Mouse (Mus musculus) limb, embryonic 12.5 days (tissue): ENCODE data around the gene Dhdh. TPM values are rescaled to one million over a fixed set of nuclear protein-coding genes. Genes with fewer than 3 reads are reported as not detected.

Source experiments
- ATAC-seq: fragments of 200-750 bp; cut with Nextera tagmentation; 2 replicates; pipeline ENCODE4 v1.8.0; 2017; ENCODE audit warnings: low read depth, moderate TSS enrichment; ENCODE audit not compliant: insufficient number of reproducible peaks, insufficient read depth, low FRiP score, low TSS enrichment
- H3K27ac ChIP-seq: fragments of 300-500 bp; sonication (generic); 2 replicates; pipeline ENCODE4 v1.5.1; 2016; ENCODE audit warnings: mild to moderate bottlenecking, moderate library complexity
- H3K27me3 ChIP-seq: fragments of 300-500 bp; sonication (generic); 2 replicates; pipeline ENCODE4 v1.6.1; 2016; ENCODE audit warnings: mild to moderate bottlenecking, moderate library complexity
- H3K36me3 ChIP-seq: fragments of 300-500 bp; sonication (generic); 2 replicates; pipeline ENCODE4 v1.6.1; 2016; ENCODE audit warnings: mild to moderate bottlenecking, moderate library complexity
- H3K4me1 ChIP-seq: fragments of 300-500 bp; sonication (generic); replicated peaks from 2 replicates; pipeline ENCODE4 v1.6.1; 2016
- H3K4me2 ChIP-seq: fragments of 300-500 bp; sonication (generic); 2 replicates; pipeline ENCODE4 v1.6.1; 2016; ENCODE audit warnings: mild to moderate bottlenecking, moderate library complexity
- H3K4me3 ChIP-seq: fragments of 300-500 bp; sonication (generic); replicated peaks from 2 replicates; pipeline ENCODE4 v1.5.1; 2016; ENCODE audit warnings: mild to moderate bottlenecking
- H3K9ac ChIP-seq: fragments of 300-500 bp; sonication (generic); replicated peaks from 2 replicates; pipeline ENCODE4 v1.6.1; 2016; ENCODE audit warnings: mild to moderate bottlenecking, moderate library complexity
- H3K9me3 ChIP-seq: fragments of 300-500 bp; sonication (generic); 2 replicates; pipeline ENCODE4 v1.6.1; 2016; ENCODE audit warnings: mild to moderate bottlenecking, moderate library complexity
- WGBS: fragments of 180-500 bp; shearing (Covaris S2); methylation state at CpG from one replicate; pipeline ENCODE4 v1.1.7; 2016; 5-methylcytosine and 5-hydroxymethylcytosine counted together
- polyA plus RNA-seq: library from polyadenylated mRNA; unstranded; fragments of >200 nt; fragmentation: Nextera tagmentation; extraction: Ambion mirVana; gene quantifications from 2 replicates; pipeline ENCODE4 v1.2.1, GENCODE M21; 2016

Gene Dhdh
- polyA plus RNA-seq, 1 experiment from 2014 or later, result 3.2 TPM

DNA sequence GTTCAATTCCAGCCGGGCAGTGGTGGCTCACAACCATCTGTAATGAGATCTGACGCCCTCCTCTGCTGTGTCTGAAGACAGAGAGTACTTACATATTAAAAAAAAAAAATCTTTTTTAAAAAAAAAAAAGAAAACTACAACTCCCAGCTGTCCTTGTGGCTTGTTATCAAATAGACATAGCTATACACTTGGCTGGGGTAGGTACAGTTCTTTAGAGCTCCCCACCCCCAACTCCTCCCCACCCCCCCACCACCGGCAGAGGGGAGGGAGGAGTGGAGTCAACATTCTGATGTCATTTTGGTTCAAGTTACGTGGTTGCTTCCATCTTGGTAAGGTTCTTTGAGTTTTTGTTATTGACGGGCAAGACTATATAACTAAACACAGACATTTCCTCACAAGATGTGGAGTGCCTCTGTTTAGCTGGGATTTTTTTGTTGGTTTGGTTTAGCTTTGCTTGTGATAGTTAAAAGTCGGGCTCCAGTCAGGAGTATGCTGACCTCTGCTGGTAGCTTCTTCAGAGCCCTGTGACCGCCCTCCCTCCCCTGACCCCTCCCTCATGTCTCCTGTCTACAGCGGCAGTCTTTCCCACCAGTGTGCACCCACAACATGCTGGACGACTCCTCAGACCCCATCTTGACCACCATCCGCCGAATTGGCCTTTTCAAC, 41.1 kb downstream of the Dhdh start:
- Histone ChIP-seq H3K27me3 (no peaks in the 10 kb centered on the region), H3K27ac (no peak overlapping the region), H3K4me3 (no peak overlapping the region), H3K4me2 (no peak overlapping the region), H3K4me1 (no peaks in the 10 kb centered on the region; the same call in 1 of the 2 replicates), H3K9me3 (no peaks in the 10 kb centered on the region), H3K36me3 (peaks cover 72% of the 10 kb centered on the region), H3K9ac (no peak overlapping the region)
- ATAC-seq, result no peak
- 25% methylated on average over 11 of the region's 11 CpGs for WGBS

GRCm38 (mm10) chr7:45446589-45446988, 42.0 kb downstream of the Dhdh start:
- Histone ChIP-seq H3K4me3 (no peak overlapping the region), H3K27ac (no peak overlapping the region), H3K27me3 (no peaks in the 10 kb centered on the region), H3K36me3 (peaks cover 68% of the 10 kb centered on the region), H3K4me1 (no peaks in the 10 kb centered on the region; the same call in 1 of the 2 replicates), H3K9ac (no peak overlapping the region), H3K9me3 (no peaks in the 10 kb centered on the region), H3K4me2 (no peak overlapping the region)
- ATAC-seq, result no peak

DNA sequence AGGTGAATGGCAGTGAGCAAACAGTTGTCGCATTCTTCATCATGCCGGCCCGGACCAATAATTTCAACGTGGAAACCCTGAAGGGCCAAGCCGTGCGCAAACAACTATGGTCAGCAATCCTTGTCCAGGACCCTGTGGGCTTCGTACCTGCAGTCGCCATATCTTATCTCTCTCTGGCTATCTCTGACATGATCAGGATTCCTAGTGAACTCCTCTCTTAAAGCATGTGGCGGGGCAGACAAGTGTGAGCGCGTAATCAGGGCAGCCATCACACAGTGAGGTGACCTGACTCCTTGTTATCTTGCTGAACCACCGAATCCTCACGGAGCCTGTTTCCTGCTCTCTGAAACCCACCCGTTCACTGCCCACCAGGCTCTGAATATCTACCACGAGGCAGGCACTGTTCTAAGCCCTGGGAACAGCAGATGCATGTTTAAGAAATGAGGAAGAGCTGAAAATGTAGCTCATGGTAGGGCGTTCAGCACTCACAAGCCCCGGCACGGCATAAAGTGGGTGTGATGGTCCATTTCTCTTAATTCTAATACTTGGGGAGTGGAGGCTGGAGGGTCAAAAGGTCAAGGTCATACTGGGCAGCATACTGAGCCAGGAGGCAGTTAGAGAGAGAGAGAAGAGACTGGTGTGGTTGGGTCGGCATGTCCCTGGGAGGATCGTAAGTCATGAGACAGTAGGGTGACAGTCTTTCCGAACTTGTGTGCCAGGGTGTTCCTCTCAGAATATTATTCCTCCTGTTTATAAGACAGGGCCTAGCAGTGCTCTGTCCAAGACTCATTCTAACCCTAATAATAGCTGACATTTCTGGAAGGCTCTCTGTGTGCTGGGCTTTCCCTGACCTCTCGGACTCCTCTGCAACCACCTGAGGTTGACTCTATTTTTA, 44.8 kb downstream of the Dhdh start:
- 86% methylated on average over 22 of the region's 22 CpGs for WGBS
- no peak for ATAC-seq
- Histone ChIP-seq H3K36me3 (peaks cover 73% of the 10 kb centered on the region), H3K4me2 (no peak overlapping the region), H3K9me3 (no peaks in the 10 kb centered on the region), H3K9ac (no peak overlapping the region), H3K27ac (no peak overlapping the region), H3K27me3 (no peaks in the 10 kb centered on the region), H3K4me3 (no peak overlapping the region), H3K4me1 (no peaks in the 10 kb centered on the region; the same call in 1 of the 2 replicates)

GRCm38 (mm10) chr7:45437521-45438276, 50.9 kb downstream of the Dhdh start, which contains the start of gene Ruvbl2:
TSS of gene Ruvbl2 (minus strand) at chr7:45438096.
- H3K4me3 ChIP-seq, result peak within 1 kb of the TSS; percentile 8; the same call in 1 of the 2 replicates
- H3K9ac ChIP-seq, result peak within 1 kb of the TSS; percentile 13; the same call in 1 of the 2 replicates
- ATAC-seq, result no peak
- H3K4me2 ChIP-seq, result peak within 1 kb of the TSS; percentile 48
- H3K4me1 ChIP-seq, result peaks cover 41% of the 10 kb centered on the region
- 12% methylated on average over 19 of the region's 19 CpGs for WGBS
- H3K27ac ChIP-seq, result peak within 1 kb of the TSS; percentile 24; the same call in 1 of the 2 replicates
- no peaks in the 10 kb centered on the region for H3K27me3 ChIP-seq
- peaks cover 32% of the 10 kb centered on the region for H3K36me3 ChIP-seq
- no peaks in the 10 kb centered on the region for H3K9me3 ChIP-seq

DNA sequence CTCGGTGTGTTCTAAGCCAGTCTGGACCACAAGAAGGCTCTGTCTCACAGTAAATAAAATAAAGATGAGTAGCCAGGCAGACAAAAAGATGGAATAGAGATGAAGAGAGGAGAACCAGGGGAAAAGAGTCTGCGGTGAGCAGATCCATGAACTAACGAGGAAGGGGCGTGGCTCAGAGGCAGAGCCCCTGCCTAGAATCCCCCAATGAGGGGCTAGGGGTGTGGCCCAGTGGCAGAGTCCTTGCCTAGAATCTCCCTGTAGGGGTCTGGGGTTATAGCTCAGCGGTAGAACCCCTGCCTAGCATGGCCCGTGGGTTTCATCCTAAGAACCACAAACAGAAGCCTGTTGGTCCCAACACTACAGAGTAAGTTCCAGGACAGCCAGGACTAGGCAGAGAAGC, 51.6 kb downstream of the Dhdh start:
- WGBS, result 24% methylated on average over 6 of the region's 6 CpGs
- Histone ChIP-seq H3K27ac (peak overlapping the region; percentile 24; the same call in 1 of the 2 replicates), H3K4me2 (peak overlapping the region; percentile 48)

GRCm38 (mm10) chr7:45436444-45436843, 52.2 kb downstream of the Dhdh start:
- H3K4me3 ChIP-seq, result no peak overlapping the region
- 0 out of 2 replicates have a peak overlapping the region, but pooled peaks have one; percentile 1 for H3K9ac ChIP-seq
- ATAC-seq, result no peak
- peaks cover 31% of the 10 kb centered on the region for H3K36me3 ChIP-seq
- 86% methylated on average over 5 of the region's 5 CpGs for WGBS
- H3K4me1 ChIP-seq, result peaks cover 43% of the 10 kb centered on the region
- H3K9me3 ChIP-seq, result no peaks in the 10 kb centered on the region
- H3K27me3 ChIP-seq, result no peaks in the 10 kb centered on the region
- no peak overlapping the region for H3K27ac ChIP-seq
- peak overlapping the region; percentile 95 for H3K4me2 ChIP-seq

More for the DNA sequence above, 51.6 kb downstream of the Dhdh start:
- no peaks in the 10 kb centered on the region for H3K27me3 ChIP-seq
- H3K9me3 ChIP-seq, result no peaks in the 10 kb centered on the region
- H3K4me3 ChIP-seq, result peak overlapping the region; percentile 8; the same call in 1 of the 2 replicates
- no peak for ATAC-seq
- H3K9ac ChIP-seq, result no peak overlapping the region
- peaks cover 29% of the 10 kb centered on the region for H3K36me3 ChIP-seq
- H3K4me1 ChIP-seq, result peaks cover 43% of the 10 kb centered on the region

DNA sequence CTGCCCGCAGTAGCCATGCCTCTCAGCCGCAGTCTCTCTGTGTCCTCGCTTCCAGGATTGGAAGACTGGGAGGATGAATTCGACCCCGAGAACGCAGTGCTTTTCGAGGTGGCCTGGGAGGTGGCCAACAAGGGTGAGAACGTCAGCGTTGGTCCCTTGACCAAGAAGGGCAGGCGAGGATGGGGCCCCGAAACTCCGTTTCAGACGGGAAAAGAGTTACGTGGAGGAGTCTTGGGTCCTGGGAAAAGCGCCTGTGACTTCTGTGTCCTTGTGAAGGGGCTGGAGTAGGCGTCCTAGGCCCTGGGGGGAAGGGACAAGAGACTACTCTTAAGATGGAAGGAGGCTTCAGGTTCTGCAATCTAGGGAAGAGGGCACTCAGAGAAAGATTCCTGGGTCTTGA, 53.6 kb downstream of the Dhdh start:
- Histone ChIP-seq H3K4me1 (peaks cover 43% of the 10 kb centered on the region), H3K27ac (peak overlapping the region; percentile 46), H3K4me3 (peak overlapping the region; percentile 87), H3K4me2 (peak overlapping the region; percentile 95), H3K9me3 (no peaks in the 10 kb centered on the region), H3K27me3 (no peaks in the 10 kb centered on the region), H3K9ac (peak overlapping the region; percentile 76), H3K36me3 (peaks cover 31% of the 10 kb centered on the region)
- WGBS, result 3% methylated on average over 16 of the region's 16 CpGs
- ATAC-seq, result no peak; the same call in 1 of the 2 replicates

- Histone ChIP-seq H3K36me3 (peaks cover 31% of the 10 kb centered on the region), H3K9ac (peak within 1 kb of the TSS; percentile 84), H3K4me2 (peak within 1 kb of the TSS; percentile 95), H3K27me3 (no peaks in the 10 kb centered on the region), H3K9me3 (no peaks in the 10 kb centered on the region), H3K4me3 (peak within 1 kb of the TSS; percentile 87), H3K4me1 (peaks cover 43% of the 10 kb centered on the region), H3K27ac (peak within 1 kb of the TSS; percentile 90)
- peak; percentile 94 for ATAC-seq
- WGBS, result under 1% methylated on average over 45 of the region's 45 CpGs
Measured at GRCm38 (mm10) chr7:45434203-45435015, 54.2 kb downstream of the Dhdh start, which contains the start of gene Gys1. TSS of gene Gys1 (plus strand) at chr7:45434844.

DNA sequence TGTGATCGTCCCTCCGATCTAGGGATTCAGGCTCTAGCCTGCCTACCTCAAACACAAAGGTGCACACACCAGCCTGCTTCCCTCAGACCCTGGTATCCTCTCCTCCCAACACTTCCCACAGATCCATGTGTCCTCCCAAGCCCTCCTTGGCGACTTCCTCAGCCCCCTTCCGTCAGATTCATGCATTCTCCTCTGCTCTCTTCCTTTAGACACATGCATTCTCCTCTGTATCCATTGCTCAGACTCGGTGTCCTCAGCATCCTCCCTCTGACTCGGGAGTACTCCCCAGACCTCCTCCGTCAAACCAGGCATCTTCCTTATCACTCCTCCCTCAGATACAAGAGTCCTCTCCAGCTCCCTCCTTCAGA, 54.8 kb downstream of the Dhdh start:
- Histone ChIP-seq H3K9me3 (no peaks in the 10 kb centered on the region), H3K27ac (peak overlapping the region; percentile 90), H3K4me3 (peak overlapping the region; percentile 87), H3K36me3 (peaks cover 34% of the 10 kb centered on the region), H3K4me1 (peaks cover 43% of the 10 kb centered on the region), H3K4me2 (peak overlapping the region; percentile 95), H3K27me3 (no peaks in the 10 kb centered on the region), H3K9ac (peak overlapping the region; percentile 84)
- 3% methylated on average over 7 of the region's 7 CpGs for WGBS
- no peak for ATAC-seq

DNA sequence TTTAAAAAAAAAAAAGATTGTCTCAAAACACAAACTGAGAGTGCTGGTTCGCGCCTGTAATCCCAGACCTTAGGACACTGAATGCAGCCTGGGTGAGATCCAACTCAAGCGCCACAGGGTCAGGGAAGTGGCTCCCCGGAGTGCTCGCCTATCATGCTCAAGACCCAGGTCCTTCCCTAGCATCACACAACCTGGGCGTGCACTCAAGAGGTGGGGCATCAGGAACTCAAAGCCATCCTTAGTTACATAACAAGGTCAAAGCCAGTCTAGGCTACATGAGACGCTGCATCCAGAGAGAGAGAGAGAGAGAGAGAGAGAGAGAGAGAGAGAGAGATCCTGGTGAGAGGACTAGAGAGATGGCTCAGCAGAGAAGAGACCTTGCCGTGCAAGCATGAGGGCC, 62.0 kb downstream of the Dhdh start:
- no peak overlapping the region for H3K4me2 ChIP-seq
- H3K27me3 ChIP-seq, result 0 out of 2 replicates have a peak, but pooled peaks cover under 1% of the 10 kb centered on the region
- no peak overlapping the region for H3K4me3 ChIP-seq
- peaks cover 98% of the 10 kb centered on the region for H3K36me3 ChIP-seq
- WGBS, result 94% methylated on average over 8 of the region's 8 CpGs
- H3K27ac ChIP-seq, result no peak overlapping the region
- no peak for ATAC-seq
- H3K4me1 ChIP-seq, result no peaks in the 10 kb centered on the region
- no peak overlapping the region for H3K9ac ChIP-seq
- H3K9me3 ChIP-seq, result no peaks in the 10 kb centered on the region
